Mouse (Mus musculus) common myeloid progenitor, adult 5-6 weeks (primary cell): ENCODE measurements around the gene Rnf144b. TPM values are rescaled to one million over a fixed set of nuclear protein-coding genes. Genes with fewer than 3 reads are reported as not detected.

Experiments
- ATAC-seq: replicated peaks from 2 replicates; pipeline ENCODE4 v1.8.0; 2016; ENCODE audit warnings: low read depth, mild to moderate bottlenecking, moderate TSS enrichment, inconsistent platforms; ENCODE audit not compliant: poor library complexity, severe bottlenecking
- total RNA-seq: library from RNA; stranded (forward); fragments of 200-1000, 187-1606 nt; gene quantifications from 2 replicates; pipeline ENCODE4 v1.2.3, GENCODE M21; 2017

The Rnf144b gene
- total RNA-seq, 1 experiment from 2014 or later = 1.7 TPM

GRCm38 (mm10) chr13:47213817-47214216 lies 91.4 kb downstream of the Rnf144b start:
- no peak for ATAC-seq

GRCm38 (mm10) chr13:47214895-47215294 lies 92.4 kb downstream of the Rnf144b start:
- no peak for ATAC-seq

- ATAC-seq = no peak
Measured at GRCm38 (mm10) chr13:47215815-47216585, 93.5 kb downstream of the Rnf144b start.

- no peak for ATAC-seq
Measured at GRCm38 (mm10) chr13:47217107-47217571, 94.7 kb downstream of the Rnf144b start.

GRCm38 (mm10) chr13:47218351-47218750 lies 95.9 kb downstream of the Rnf144b start:
- ATAC-seq = no peak

- no peak for ATAC-seq
Measured at GRCm38 (mm10) chr13:47220426-47220825, 98.0 kb downstream of the Rnf144b start.

- no peak for ATAC-seq
Measured at GRCm38 (mm10) chr13:47223576-47224538, 101.4 kb downstream of the Rnf144b start.

- no peak for ATAC-seq
Measured at GRCm38 (mm10) chr13:47224648-47225323, 102.3 kb downstream of the Rnf144b start.

- ATAC-seq = no peak
Measured at GRCm38 (mm10) chr13:47225324-47225697, 102.9 kb downstream of the Rnf144b start.

- peak; percentile 58 for ATAC-seq
Measured at GRCm38 (mm10) chr13:47225802-47226201, 103.3 kb downstream of the Rnf144b start.

- no peak for ATAC-seq
Measured at GRCm38 (mm10) chr13:47226521-47226920, 104.1 kb downstream of the Rnf144b start.

GRCm38 (mm10) chr13:47228201-47228600 lies 105.7 kb downstream of the Rnf144b start:
- no peak for ATAC-seq

- ATAC-seq = no peak
Measured at GRCm38 (mm10) chr13:47228626-47229190, 106.3 kb downstream of the Rnf144b start.

- ATAC-seq = peak; percentile 63
Measured at GRCm38 (mm10) chr13:47232163-47232562, 109.7 kb downstream of the Rnf144b start.

GRCm38 (mm10) chr13:47237376-47237775 lies 114.9 kb downstream of the Rnf144b start:
- ATAC-seq = no peak

GRCm38 (mm10) chr13:47238131-47238530 lies 115.7 kb downstream of the Rnf144b start:
- ATAC-seq = no peak

- no peak for ATAC-seq
Measured at GRCm38 (mm10) chr13:47243569-47243968, 121.1 kb downstream of the Rnf144b start.

GRCm38 (mm10) chr13:47244771-47245170 lies 122.3 kb downstream of the Rnf144b start:
- peak; percentile 88 for ATAC-seq

- no peak for ATAC-seq
Measured at GRCm38 (mm10) chr13:47246459-47246858, 124.0 kb downstream of the Rnf144b start.
